Mouse (Mus musculus) adrenal gland, postnatal 4 days (tissue): Measurements from ENCODE around the gene Slc36a4. TPM values are rescaled to one million over a fixed set of nuclear protein-coding genes. Genes with fewer than 3 reads are reported as not detected.
A peak's percentile ranks its signal among the peaks of the same experiment; 100 is the strongest.

Experiments used
- DNase-seq, 2 experiments: peaks; one replicate each; pipeline ENCODE4 v3.0.0; 2021 to 2022; ENCODE audit warnings: low spot score in 2 of 2, mixed read lengths in 2 of 2
- long read RNA-seq, 2 experiments: library from polyadenylated mRNA; stranded (forward); transcript quantifications; one replicate each; pipeline ENCODE4 v2.0.0; 2021
- total RNA-seq, 2 experiments: library from RNA; stranded (reverse); gene quantifications; 2 replicates each; pipeline ENCODE4 v1.2.3; 2021

The Slc36a4 gene
- 10 to 100 TPM; 34.6 to 38.6 TPM for total RNA-seq
- long read RNA-seq, experiment 1, full-length matches to known transcripts, result 5 of 9 reads
- long read RNA-seq, experiment 1, partial matches to known transcripts, result 0 of 9 reads
- long read RNA-seq, experiment 1, other reads (novel, unspliced or antisense), result 4 of 9 reads
- long read RNA-seq, experiment 2, full-length matches to known transcripts, result 3 of 18 reads
- long read RNA-seq, experiment 2, partial matches to known transcripts, result 14 of 18 reads
- long read RNA-seq, experiment 2, other reads (novel, unspliced or antisense), result 1 of 18 reads

GRCm38 (mm10) chr9:15709599-15710381, at the start of gene Slc36a4:
Gene Slc36a4, plus strand, starts transcription at chr9:15709738.
- peak; percentile 61 to 63 for DNase-seq

GRCm38 (mm10) chr9:15664606-15665005, 44.9 kb upstream of the Slc36a4 start:
- no peak for DNase-seq

GRCm38 (mm10) chr9:15669452-15669851, 40.1 kb upstream of the Slc36a4 start:
- no peak for DNase-seq

- DNase-seq, result no peak
Observed at GRCm38 (mm10) chr9:15670002-15670527, 39.5 kb upstream of the Slc36a4 start.

GRCm38 (mm10) chr9:15672251-15672650, 37.3 kb upstream of the Slc36a4 start:
- DNase-seq, result no peak

GRCm38 (mm10) chr9:15681855-15682466, 27.6 kb upstream of the Slc36a4 start:
- DNase-seq, result peak; percentile 8 to 58

GRCm38 (mm10) chr9:15685215-15685614, 24.3 kb upstream of the Slc36a4 start:
- peak; percentile 12 to 42 for DNase-seq

- DNase-seq, result no peak
Observed at GRCm38 (mm10) chr9:15687358-15687757, 22.2 kb upstream of the Slc36a4 start.

GRCm38 (mm10) chr9:15693847-15694246, 15.7 kb upstream of the Slc36a4 start:
- no peak for DNase-seq

GRCm38 (mm10) chr9:15694989-15695388, 14.5 kb upstream of the Slc36a4 start:
- DNase-seq, result no peak

GRCm38 (mm10) chr9:15705706-15706105, 3.8 kb upstream of the Slc36a4 start:
- DNase-seq, result no peak

- no peak for DNase-seq
Observed at GRCm38 (mm10) chr9:15708979-15709598, 449 bp upstream of the Slc36a4 start.

GRCm38 (mm10) chr9:15710821-15711565, 1.5 kb downstream of the Slc36a4 start:
- no peak for DNase-seq

GRCm38 (mm10) chr9:15711676-15712075, 2.1 kb downstream of the Slc36a4 start:
- DNase-seq, result no peak

- no peak for DNase-seq
Observed at GRCm38 (mm10) chr9:15714792-15715191, 5.3 kb downstream of the Slc36a4 start.

GRCm38 (mm10) chr9:15715193-15715989, 5.9 kb downstream of the Slc36a4 start:
- no peak for DNase-seq

- DNase-seq, result no peak
Observed at GRCm38 (mm10) chr9:15717363-15717762, 7.8 kb downstream of the Slc36a4 start.

- DNase-seq, result no peak
Observed at GRCm38 (mm10) chr9:15718295-15718694, 8.8 kb downstream of the Slc36a4 start.

- no peak for DNase-seq
Observed at GRCm38 (mm10) chr9:15719594-15719993, 10.1 kb downstream of the Slc36a4 start.

- no peak for DNase-seq
Observed at GRCm38 (mm10) chr9:15720556-15720955, 11.0 kb downstream of the Slc36a4 start.
